Comparison of ENCODE assay signal across 9 mouse cellular contexts in genomic region chr11:76672561-76673384, GRCm38 (mm10). TPM values are rescaled to one million over a fixed set of nuclear protein-coding genes. Genes with fewer than 3 reads are reported as not detected.
DNase-seq lines count a peak whose midpoint lies in the region; ATAC-seq and TF ChIP-seq lines count a peak whose summit lies in the region.
"Had no signal": no experiment of that assay in that cellular context is flagged by ENCODE, and none has a peak within 500 bp of the region (broad histone marks: within the 10 kb centered on the region; RNA-seq: fewer than 3 reads in every experiment).

No protein-coding gene starts in this region.

- no peaks in the 10 kb centered on the region for H3K9me3 ChIP-seq in kidney, embryonic 16.5 days (ENCODE audit: low read length)
- no peaks in the 10 kb centered on the region for H3K9me3 ChIP-seq in hindbrain, embryonic 12.5 days (replicated peaks)
- H3K9me3 ChIP-seq in limb, embryonic 14.5 days (ENCODE audit: control insufficient read depth, low read length) = no peaks in the 10 kb centered on the region
- no peaks in the 10 kb centered on the region for H3K9me3 ChIP-seq in stomach, embryonic 14.5 days (ENCODE audit: control insufficient read depth, low read depth, low read length)

- WGBS in kidney, embryonic 16.5 days = 3% methylated on average over 64 of the region's 64 CpGs
- 2% methylated on average over 64 of the region's 64 CpGs for WGBS in hindbrain, embryonic 12.5 days
- 4% methylated on average over 53 of the region's 64 CpGs for WGBS in limb, embryonic 14.5 days
- 4% methylated on average over 63 of the region's 64 CpGs for WGBS in stomach, embryonic 14.5 days

- H3K27ac ChIP-seq in kidney, embryonic 16.5 days (ENCODE audit: low read length) = no peak overlapping the region
- H3K27ac ChIP-seq in hindbrain, embryonic 12.5 days = no peak overlapping the region
- H3K27ac ChIP-seq in limb, embryonic 14.5 days (replicated peaks; ENCODE audit: low read depth, low read length) = no peak overlapping the region
- H3K27ac ChIP-seq in stomach, embryonic 14.5 days (ENCODE audit: low read length) = no peak overlapping the region

- H3K27me3 ChIP-seq in kidney, embryonic 16.5 days (ENCODE audit: insufficient read depth, low read length) = peaks cover 51% of the 10 kb centered on the region
- H3K27me3 ChIP-seq in hindbrain, embryonic 12.5 days = peaks cover 78% of the 10 kb centered on the region
- H3K27me3 ChIP-seq in limb, embryonic 14.5 days (ENCODE audit: control insufficient read depth, insufficient read depth, low read length) = peaks cover 55% of the 10 kb centered on the region
- peaks cover 25% of the 10 kb centered on the region for H3K27me3 ChIP-seq in stomach, embryonic 14.5 days (ENCODE audit: control insufficient read depth, insufficient read depth, low read length)
- H3K27me3 ChIP-seq: Patski had no signal

- H3K9ac ChIP-seq in kidney, embryonic 16.5 days (replicated peaks; ENCODE audit: low read length) = peak overlapping the region; percentile 47
- H3K9ac ChIP-seq in hindbrain, embryonic 12.5 days = peak overlapping the region; percentile 59
- peak overlapping the region; percentile 50 for H3K9ac ChIP-seq in limb, embryonic 14.5 days (ENCODE audit: low read depth, low read length, severe bottlenecking)
- H3K9ac ChIP-seq in stomach, embryonic 14.5 days (replicated peaks; ENCODE audit: low read depth, low read length) = no peak overlapping the region; the same call in 1 of the 2 replicates

- ATAC-seq in kidney, embryonic 16.5 days (ENCODE audit: low FRiP score, low TSS enrichment) = no peak
- no peak for ATAC-seq in hindbrain, embryonic 12.5 days (ENCODE audit: low FRiP score)
- ATAC-seq in limb, embryonic 14.5 days (ENCODE audit: low FRiP score, low read depth) = no peak; the same call in 1 of the 2 replicates
- no peak for ATAC-seq in stomach, embryonic 14.5 days (ENCODE audit: insufficient number of reproducible peaks, insufficient read depth, low FRiP score, low read depth)
- ATAC-seq: Patski had no signal

- H3K36me3 ChIP-seq in kidney, embryonic 16.5 days (ENCODE audit: insufficient read depth, low read length) = no peaks in the 10 kb centered on the region
- H3K36me3 ChIP-seq in hindbrain, embryonic 12.5 days = no peaks in the 10 kb centered on the region
- no peaks in the 10 kb centered on the region for H3K36me3 ChIP-seq in limb, embryonic 14.5 days (ENCODE audit: control insufficient read depth, insufficient read depth, low read length)
- no peaks in the 10 kb centered on the region for H3K36me3 ChIP-seq in stomach, embryonic 14.5 days (ENCODE audit: control insufficient read depth, insufficient read depth, low read length)

- peak overlapping the region; percentile 47 for H3K4me3 ChIP-seq in kidney, embryonic 16.5 days (ENCODE audit: low read length)
- H3K4me3 ChIP-seq in hindbrain, embryonic 12.5 days = peak overlapping the region; percentile 39
- peak overlapping the region; percentile 40 for H3K4me3 ChIP-seq in limb, embryonic 14.5 days (replicated peaks; ENCODE audit: low read length)
- peak overlapping the region; percentile 24 for H3K4me3 ChIP-seq in stomach, embryonic 14.5 days (ENCODE audit: low read depth, low read length)

- peaks cover 12% of the 10 kb centered on the region for H3K4me1 ChIP-seq in kidney, embryonic 16.5 days (ENCODE audit: insufficient read depth, low read length)
- peaks cover 9% of the 10 kb centered on the region for H3K4me1 ChIP-seq in hindbrain, embryonic 12.5 days
- peaks cover 6% of the 10 kb centered on the region; the same call in 1 of the 2 replicates for H3K4me1 ChIP-seq in limb, embryonic 14.5 days (ENCODE audit: control insufficient read depth, insufficient read depth, low read length)
- no peaks in the 10 kb centered on the region for H3K4me1 ChIP-seq in stomach, embryonic 14.5 days (ENCODE audit: control insufficient read depth, insufficient read depth, low read length)

- no peak for TF ChIP-seq POLR2A in limb, embryonic 14.5 days (IDR thresholded peaks at IDR 0.05; ENCODE audit: borderline replicate concordance, extremely low read depth, insufficient read depth, insufficient read length)

- H3K4me2 ChIP-seq in kidney, embryonic 16.5 days (replicated peaks; ENCODE audit: low read depth, low read length) = peak overlapping the region; percentile 75
- H3K4me2 ChIP-seq in hindbrain, embryonic 12.5 days (replicated peaks) = peak overlapping the region; percentile 66
- H3K4me2 ChIP-seq in limb, embryonic 14.5 days (replicated peaks; ENCODE audit: low read depth, low read length, severe bottlenecking) = peak overlapping the region; percentile 74
- H3K4me2 ChIP-seq in stomach, embryonic 14.5 days (replicated peaks; ENCODE audit: low read depth, low read length) = peak overlapping the region; percentile 48

- intact Hi-C loops in gastrocnemius, postnatal 14 days (cut with DNase I; ENCODE audit: low total_unique reads) = loop anchor here (10.0 kb wide), 1 partner anchor 222 kb away; no protein-coding TSS in a partner anchor

- DNase-seq in kidney, adult 18-20 months = no peak
- peak; percentile 54 for DNase-seq in cerebellum, adult 8-10 months
- no peak for DNase-seq in limb, embryonic 14.5 days (ENCODE audit: low spot score)
- no peak for DNase-seq in natural killer cell, adult 2 months (ENCODE audit: low spot score in 2 of 2)
- no peak for DNase-seq in gastrocnemius, postnatal 14 days

RNA-seq across cellular contexts. Expression of gene Bhlha9, which starts 0.5 kb away (rescaled TPM):
- polyA plus RNA-seq in kidney, embryonic 16.5 days (2015; fragmentation: Nextera tagmentation; extraction: Ambion mirVana) = 0.17 and 0.24 TPM in 2 replicates
- 0.18 and 0.44 TPM in 2 replicates for polyA plus RNA-seq in hindbrain, embryonic 12.5 days (2016; fragmentation: Nextera tagmentation; extraction: Ambion mirVana)
- 1.9 and 2.4 TPM in 2 replicates for polyA plus RNA-seq in limb, embryonic 14.5 days (2012; rRNA removed)
- 2.2 and 2.5 TPM in 2 replicates for polyA plus RNA-seq in limb, embryonic 14.5 days (2014; fragmentation: Nextera tagmentation; extraction: Ambion mirVana)
- 0.21 TPM in 1 of 2 replicates, not detected in the other for polyA plus RNA-seq in stomach, embryonic 14.5 days (2014; fragmentation: Nextera tagmentation; extraction: Ambion mirVana)
- not detected for total RNA-seq in gastrocnemius, postnatal 14 days (2021)

RNA-seq across cellular contexts. Expression of gene Trarg1, which starts 6.8 kb away (rescaled TPM):
- 2.0 and 2.2 TPM in 2 replicates for polyA plus RNA-seq in kidney, embryonic 16.5 days (2015; fragmentation: Nextera tagmentation; extraction: Ambion mirVana)
- 0.10 and 0.40 TPM in 2 replicates for polyA plus RNA-seq in hindbrain, embryonic 12.5 days (2016; fragmentation: Nextera tagmentation; extraction: Ambion mirVana)
- polyA plus RNA-seq in limb, embryonic 14.5 days (2012; rRNA removed) = 0.18 and 0.20 TPM in 2 replicates
- 0.51 and 0.57 TPM in 2 replicates for polyA plus RNA-seq in limb, embryonic 14.5 days (2014; fragmentation: Nextera tagmentation; extraction: Ambion mirVana)
- polyA plus RNA-seq in stomach, embryonic 14.5 days (2014; fragmentation: Nextera tagmentation; extraction: Ambion mirVana) = 0.16 and 0.32 TPM in 2 replicates
- 1 to 10 TPM; 1.4 TPM for total RNA-seq in gastrocnemius, postnatal 14 days (2021)

RNA-seq across cellular contexts. Expression of gene Abr, which starts 50.7 kb away (rescaled TPM):
- polyA plus RNA-seq in kidney, embryonic 16.5 days (2015; fragmentation: Nextera tagmentation; extraction: Ambion mirVana) = 40.4 and 41.0 TPM in 2 replicates
- 85.3 and 93.4 TPM in 2 replicates for polyA plus RNA-seq in hindbrain, embryonic 12.5 days (2016; fragmentation: Nextera tagmentation; extraction: Ambion mirVana)
- polyA plus RNA-seq in limb, embryonic 14.5 days (2012; rRNA removed) = 67.5 and 82.3 TPM in 2 replicates
- polyA plus RNA-seq in limb, embryonic 14.5 days (2014; fragmentation: Nextera tagmentation; extraction: Ambion mirVana) = 39.7 and 44.5 TPM in 2 replicates
- 42.7 and 49.0 TPM in 2 replicates for polyA plus RNA-seq in stomach, embryonic 14.5 days (2014; fragmentation: Nextera tagmentation; extraction: Ambion mirVana)
- 10 to 100 TPM; 15.4 to 18.2 TPM for total RNA-seq in gastrocnemius, postnatal 14 days (2021)
